Mouse (Mus musculus) granulocyte monocyte progenitor cell, adult 5-6 weeks (primary cell): ENCODE measurements around the gene Jam3. TPM values are rescaled to one million over a fixed set of nuclear protein-coding genes. Genes with fewer than 3 reads are reported as not detected.

Source experiments
- ATAC-seq: replicated peaks from 2 replicates; pipeline ENCODE4 v1.8.0; 2016; ENCODE audit warnings: mild to moderate bottlenecking, moderate TSS enrichment, inconsistent platforms; ENCODE audit not compliant: poor library complexity, severe bottlenecking
- total RNA-seq, 2 experiments: library from RNA; stranded (forward) in 1 of 2; stranded (reverse) in 1 of 2; fragments of 200-712, 200-1000 nt in 1 of 2; fragments of >200 nt in 1 of 2; fragmentation: Nextera tagmentation in 1 of 2; gene quantifications; 2 replicates each; pipeline ENCODE4 v1.2.3; 2014 to 2017

Jam3 gene
- total RNA-seq, 2 experiments from 2014 or later: 0.26 TPM; not detected in 1

DNA sequence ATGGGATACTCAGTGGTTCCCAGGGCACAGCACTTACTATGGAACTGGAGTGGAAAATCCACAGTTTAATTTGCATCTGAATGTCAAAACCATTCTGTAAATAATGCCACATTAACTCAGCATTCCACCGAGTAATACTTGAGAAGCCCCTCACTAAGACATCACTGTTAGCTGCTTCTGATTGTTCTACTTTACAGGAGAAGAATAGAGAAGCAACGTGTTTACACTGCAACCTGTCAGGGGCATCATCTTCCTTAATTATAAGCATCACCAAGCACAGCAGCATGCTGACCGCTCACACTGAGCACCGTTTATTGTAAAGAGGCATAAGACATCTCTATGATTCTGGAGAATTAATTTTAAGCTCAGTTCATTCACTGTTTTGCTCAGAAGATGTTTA, 32.3 kb downstream of the Jam3 start:
- ATAC-seq: no peak

DNA sequence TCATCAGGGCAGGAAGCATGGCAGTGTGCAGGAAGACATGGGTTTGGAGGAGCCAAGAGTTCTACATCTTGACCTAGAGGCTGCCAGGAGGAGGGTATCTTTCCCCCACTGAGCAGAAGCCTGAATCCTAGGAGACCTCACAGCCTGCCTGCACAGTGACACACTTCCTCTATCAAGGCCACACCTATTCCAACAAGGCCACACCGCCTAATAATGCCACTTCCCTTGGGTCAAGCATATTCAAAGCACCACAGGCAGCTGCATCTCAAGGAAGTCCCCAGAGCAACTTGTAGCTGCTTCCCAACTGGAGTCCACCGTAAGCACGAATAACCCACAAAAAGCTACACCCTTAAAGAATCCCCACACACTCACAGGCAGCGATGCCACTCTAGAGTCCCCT, 33.1 kb downstream of the Jam3 start:
- no peak for ATAC-seq

DNA sequence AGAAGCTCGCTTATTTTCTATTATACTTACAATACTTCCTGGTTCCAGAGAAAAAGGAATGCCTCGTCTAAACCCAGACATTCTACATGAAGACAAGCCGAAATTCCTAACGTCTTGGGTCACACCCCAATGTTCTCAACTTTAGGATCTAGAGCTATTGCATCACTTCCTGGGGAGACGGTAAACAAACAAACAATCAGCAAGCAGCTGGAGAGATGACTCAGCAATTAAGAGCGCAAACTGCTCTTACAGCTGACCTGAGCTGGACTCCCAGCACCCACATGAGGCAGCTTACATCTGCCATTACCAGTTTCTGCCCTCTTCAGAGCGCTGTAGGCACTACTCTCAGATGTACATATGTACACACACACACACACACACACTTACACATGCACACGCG, 34.0 kb downstream of the Jam3 start:
- no peak for ATAC-seq

DNA sequence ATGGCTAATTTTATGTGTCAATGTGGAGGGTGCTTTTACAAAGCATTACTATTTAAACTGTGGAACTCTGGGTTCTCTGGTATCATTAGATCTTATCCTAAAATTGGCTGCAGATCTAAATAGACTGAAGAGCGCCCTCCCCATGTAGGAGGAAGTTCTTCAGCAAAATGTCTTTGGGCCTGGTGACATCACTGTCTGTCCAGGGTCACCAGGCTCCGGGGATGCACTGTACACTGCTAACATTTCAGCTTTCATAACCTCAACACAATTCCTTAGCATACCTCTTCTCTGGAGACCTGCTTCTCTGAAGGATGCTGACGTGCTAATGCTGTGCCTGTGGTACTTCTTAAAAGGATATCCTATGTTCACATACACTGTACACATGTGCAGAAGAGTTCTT, 43.5 kb downstream of the Jam3 start:
- ATAC-seq: no peak

DNA sequence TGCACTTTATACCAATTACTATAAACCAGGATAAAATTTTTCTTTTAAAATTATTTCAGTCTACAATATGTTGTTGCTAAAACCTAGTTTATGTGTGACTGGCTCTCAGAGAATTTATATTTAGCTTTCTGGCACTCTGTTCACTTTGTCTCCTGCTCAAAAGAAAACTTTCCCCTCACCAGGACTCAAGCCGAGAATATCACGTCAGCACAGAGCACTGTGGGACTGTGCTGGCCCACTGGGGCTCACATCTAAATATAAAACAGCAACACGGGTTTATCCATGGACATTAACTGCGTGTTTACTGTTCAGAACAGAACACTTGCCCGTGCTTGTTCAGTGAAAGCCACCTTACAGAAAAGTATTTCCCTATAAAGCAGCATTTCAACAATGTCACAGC, 44.5 kb downstream of the Jam3 start:
- ATAC-seq: no peak

DNA sequence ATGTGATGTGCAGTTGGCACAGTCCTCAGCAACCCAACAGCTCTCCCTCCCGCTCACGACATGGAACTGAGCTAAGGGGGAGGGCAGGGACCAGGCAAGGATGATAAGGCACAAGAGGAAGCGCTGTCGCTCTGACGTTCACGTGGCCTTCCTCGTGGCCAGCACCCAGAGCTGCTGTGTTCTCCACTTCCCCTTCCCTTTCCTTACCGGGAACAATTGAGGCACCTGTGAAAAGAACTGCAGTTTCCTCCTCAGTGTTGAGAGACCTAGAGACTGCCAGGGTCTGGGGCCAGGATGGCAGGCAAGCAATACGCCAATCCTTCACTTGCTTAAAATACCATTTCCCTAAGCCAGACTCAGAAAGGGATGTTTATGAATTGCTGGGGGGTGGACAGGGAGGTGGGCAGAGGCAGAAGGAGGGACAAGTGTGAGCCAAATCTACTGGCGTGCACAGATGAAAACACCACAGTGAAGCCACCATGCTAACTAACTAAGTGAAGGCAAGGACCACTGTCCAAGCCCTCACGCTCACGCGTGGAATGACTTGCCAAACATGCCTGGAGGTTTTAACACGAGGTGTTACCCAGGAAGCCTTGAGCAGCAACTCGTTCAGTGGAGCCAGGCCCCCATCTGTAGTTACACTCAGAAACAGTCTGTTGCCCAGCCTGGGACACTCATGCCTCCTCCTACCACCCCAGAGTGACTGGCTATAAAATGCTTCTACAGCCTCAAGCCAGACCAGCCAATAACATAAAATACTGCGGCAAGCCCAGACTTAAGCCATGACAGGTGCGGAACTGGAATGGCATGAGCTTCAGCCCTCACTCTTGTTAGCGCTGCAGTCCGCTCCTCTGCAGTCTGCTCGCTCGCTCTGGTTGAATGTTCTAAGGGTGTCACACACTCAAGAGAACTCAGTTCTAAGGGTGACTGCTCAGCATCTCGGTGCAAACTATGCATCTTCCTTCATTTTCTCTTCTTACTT, 45.4 kb downstream of the Jam3 start:
- ATAC-seq: peak; percentile 93

DNA sequence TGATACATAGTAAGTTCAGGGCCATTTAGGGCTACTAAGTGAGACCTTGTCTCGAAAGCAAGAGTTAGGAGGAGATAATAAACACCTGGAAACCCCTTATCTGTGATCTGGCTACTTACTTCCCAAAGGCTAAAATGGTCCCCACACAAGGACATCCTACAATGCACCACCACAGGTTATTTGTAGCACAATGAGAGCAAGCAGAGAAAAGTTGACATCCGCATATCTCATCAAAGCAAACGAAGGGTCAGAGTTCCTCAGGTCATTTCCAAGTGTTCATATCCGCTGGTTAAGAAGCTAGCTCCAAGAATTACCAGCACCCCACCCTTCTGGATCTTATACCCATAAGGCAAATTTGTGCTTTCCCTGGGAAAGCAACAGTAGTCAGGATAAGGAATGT, 46.8 kb downstream of the Jam3 start:
- ATAC-seq: no peak

DNA sequence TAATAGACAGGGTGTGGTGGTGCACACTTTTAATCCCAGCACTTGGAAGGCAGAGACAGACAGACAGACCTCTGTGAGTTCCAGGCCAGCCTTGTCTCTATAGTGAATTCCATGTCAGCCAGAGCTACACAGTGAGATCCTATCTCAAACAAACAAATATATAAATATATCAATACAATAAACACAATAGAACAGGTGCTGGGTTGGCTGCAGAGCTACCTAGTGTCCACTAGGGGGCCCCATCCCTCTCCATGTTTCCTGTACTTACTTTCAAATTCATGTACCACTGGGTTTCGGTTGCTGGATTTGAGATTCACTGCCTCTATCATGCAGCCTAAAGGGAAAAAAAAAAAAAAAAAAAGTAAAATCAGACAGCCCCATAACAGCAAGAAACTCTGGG, 49.1 kb downstream of the Jam3 start:
- ATAC-seq: peak; percentile 57

DNA sequence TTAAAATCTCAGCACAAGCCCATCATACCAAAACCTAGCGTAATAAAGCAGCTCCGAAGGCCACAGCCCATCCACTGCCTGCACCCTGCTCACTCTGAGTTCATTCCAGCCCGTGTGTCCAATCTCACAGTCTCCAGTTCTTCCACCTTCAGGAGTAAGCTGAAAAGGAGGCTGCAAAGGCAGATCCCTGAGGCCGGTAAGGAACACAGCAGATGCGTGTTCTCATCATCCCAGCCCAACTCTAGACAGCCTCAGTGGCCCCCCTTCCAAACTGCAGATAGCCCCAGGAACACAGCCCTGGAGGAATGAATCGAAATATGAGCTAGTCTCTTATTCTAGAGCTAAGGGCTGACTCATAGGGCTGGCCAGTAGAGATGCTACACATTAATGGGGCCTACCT, 53.8 kb downstream of the Jam3 start:
- ATAC-seq: no peak

DNA sequence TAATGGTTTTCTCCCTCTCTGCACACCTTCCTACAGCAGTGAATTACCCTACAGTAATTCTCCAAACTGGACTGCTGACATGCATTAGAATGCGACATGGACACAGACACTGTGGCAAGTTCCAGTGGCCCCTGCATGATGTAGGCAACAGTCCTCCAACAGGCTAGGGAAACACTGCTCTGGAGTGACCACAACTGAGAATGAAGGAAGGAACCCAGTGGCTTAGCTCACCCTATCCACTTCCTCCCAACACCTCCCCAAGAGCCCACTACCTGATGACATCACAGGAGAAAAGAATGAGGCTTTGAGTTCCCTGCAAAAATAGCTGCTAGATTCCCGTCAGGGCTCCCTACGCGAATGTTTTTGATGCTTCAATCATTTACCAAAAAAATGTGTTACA, 55.7 kb downstream of the Jam3 start:
- ATAC-seq: peak; percentile 88

DNA sequence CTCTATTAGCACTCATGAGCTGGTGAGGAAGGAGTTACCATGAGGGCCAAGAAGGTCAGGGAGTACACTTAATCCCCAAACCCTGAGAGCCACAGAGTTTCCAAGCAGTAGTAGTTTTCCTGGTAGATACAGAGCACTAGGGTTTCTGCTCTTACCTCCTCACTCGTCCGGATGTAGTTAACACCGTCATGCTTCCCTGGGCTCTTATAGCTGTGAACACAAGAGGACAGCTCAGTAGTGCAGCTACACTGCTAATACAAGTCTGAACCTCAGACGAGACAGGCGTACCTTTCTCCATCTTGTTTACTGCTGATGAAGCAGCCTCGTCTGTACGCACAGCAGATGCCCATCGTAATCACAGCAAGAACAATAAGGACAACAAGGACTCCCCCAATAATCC, 56.7 kb downstream of the Jam3 start:
- ATAC-seq: no peak

DNA sequence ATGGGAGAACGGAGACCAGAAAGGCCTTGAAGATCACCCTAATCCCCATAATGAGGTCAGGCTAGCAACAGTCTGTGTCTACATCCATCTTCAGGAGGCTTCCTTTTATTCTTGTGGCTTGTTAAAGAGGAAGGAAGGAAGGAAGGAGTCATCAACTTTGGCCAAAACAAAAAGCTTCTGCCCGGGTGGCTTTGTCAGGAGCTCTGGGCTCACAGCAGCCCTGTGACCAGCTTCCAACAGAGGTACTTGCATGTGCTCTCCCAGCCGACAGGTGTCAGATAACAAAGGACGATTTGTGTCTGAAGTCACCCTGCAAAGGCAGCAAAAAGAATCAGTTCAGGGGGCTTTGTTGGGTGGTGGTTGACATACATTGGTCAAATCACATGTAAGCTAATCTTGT, 57.1 kb downstream of the Jam3 start:
- ATAC-seq: peak; percentile 42

DNA sequence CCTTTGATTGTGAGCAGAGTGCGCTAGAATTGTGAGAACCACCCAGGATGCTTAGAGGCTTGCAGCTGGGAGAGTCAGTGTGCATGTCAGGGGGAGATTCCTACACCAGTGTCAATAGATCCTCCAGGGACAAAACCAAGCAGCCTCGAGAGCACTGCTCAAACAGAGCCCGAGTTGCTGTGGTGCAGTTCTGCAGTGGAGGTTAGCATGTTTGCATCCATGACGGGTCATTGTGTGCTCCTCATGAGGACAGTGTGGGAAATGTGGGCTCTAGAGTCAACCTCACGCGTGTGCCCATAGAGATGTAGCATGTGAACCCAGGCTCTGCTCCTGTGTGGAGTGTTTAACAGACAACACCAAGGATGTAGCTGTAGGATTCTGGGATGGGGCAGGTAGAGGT, 62.3 kb downstream of the Jam3 start:
- no peak for ATAC-seq

DNA sequence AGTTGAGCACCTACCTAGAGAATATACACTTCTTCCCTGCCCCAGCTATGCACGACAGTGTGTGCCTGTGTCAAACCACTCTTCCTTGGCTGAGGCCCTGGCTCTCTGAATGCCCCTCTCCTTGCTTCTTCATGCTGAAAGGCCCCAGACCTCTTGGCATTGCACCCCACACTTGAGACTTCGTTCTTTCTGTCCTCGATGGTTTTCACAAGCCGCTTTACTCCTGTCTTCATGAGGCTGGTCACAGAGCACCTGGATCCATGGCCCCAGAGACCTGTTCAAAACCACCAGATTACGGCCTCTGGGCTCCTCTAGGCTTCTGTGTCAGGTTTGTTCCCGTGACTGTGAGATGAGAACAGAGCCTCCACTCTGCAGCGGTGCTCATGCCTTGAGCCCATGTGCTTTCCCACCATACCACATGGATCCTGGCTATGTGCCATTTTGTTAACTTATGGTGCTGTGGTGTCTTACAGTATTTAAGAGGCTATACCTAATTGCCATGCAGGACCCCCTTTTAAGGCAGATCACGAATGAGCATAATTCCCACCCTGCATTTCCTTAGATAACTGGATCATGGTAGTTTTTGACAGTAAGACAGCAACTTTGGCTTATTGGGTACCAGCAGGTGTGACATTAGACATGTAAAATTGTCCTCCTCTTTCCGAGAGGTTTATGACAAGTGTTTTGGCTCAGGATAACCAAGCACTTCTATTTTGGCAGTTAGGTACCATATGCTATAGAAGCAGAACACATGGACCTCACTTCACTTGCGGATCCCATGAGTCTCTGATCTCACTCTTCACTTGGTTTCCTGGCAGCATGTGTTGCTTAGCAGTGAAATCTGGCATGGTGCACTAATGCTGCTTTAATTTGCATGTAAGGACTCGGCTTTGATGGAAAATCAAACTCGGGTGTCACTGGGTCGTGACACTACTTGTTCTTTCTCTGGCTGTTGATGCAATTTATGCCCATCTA, 64.1 kb downstream of the Jam3 start:
- ATAC-seq: no peak

DNA sequence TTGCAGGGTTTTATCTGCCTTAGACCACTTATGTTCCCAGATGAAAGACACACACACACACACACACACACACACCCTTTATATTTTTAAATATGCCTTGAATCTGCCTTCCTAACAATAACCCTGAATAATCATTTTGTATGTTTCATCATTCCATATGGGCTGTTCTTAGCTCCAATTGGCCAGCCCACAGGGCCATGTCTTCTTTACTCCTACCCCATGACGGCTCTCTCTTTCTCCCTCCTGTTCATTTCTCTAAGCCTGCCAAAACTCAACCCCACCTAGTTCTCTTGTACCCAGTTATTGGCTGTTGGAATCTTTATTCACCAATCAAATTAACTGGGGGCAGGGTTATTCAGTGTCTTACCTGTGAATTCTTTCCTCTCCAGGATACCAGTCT, 65.1 kb downstream of the Jam3 start:
- ATAC-seq: no peak

DNA sequence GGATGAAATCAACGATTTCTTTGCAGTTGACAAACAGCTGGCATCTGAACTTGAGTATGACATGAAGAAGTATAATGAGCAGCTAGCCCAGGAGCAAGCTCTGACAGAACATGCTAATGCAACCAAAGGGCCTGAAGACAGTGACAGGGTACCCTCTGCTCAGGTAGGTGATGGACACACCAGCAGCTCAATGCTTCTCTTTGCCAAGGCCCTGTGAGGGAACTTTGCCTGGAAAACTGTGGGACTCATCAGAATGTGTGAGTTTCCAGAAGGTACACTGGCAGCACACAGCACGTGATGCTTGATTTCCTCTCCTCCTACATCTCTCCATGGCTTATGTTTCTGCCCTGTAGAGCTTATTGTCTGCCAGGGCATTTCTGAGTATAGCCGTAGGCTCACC, 67.8 kb downstream of the Jam3 start:
- peak; percentile 50 for ATAC-seq

DNA sequence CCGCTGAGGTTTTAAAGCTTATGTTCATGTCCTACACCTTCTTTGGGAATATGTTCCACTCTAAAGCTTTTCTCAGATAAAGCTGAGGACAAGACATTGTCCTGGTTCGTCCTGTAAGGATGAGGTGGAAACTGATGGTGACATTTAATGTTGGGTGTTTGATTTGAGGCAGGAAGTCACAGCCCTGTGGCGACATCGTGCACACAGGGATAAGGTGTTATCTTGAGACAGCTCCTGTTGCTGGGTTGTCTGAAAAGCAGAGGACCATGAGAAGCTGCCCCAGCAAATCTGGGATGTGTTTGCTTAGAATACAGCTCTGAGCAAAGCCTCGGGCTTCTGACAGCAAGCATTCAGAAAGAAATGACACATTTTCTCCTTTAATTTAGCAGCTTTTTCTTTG, 69.0 kb downstream of the Jam3 start:
- no peak for ATAC-seq

DNA sequence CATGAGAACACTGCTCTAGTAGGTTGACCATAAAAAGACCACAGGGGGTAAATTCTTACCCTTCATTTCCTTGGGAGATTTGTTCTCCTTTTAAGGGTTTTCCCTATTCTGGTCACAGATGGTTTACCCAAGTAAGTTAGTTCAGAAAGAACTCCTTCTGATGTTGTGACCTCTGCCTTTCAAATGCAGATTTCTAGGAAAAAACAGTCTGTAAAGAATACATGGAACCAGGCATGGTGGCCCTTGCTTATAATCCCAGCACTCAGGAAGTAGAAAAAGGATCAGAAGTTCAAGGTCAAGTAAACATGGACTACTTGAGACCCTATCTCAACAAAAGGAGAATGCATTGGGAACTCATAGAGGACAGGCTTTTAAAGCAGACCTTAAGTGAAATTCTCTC, 79.4 kb downstream of the Jam3 start:
- no peak for ATAC-seq

DNA sequence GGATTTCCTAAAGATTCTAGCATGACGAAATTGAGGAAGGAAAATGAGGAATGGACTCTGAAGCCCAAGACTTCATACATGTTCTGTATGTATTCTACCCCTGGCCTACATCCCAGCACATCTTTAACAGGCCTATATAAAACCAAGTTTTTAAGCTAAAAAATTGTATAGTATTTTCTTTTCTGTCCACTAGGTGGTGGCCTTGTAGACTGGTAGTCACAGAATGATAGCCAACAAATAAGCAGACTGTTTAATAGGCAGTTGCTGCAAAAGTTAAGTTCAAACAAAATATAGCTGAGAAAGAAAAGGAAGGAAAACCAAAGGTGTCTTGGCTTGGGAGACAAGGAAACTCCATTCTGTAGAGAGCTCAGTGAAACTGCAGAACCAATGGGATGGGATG, 80.5 kb downstream of the Jam3 start:
- ATAC-seq: no peak

DNA sequence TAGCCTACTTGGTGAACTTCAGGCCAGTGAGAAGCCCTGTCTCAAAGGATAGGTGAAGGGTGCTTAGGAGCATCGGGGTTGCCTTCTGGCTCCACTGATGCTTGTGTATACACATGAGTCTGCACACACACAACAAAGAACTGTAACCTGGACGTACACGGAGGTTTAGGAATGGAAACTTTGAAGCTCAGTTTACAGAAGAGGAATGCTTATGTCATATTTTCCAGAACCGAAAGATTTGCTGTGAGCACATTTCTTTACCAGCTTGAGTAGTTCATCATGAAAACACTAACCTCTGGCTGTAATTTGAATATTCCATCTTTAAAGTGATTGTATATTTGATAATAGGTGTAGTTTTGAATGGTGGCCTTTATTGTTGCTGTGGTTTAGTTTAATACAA, 84.3 kb downstream of the Jam3 start:
- no peak for ATAC-seq

DNA sequence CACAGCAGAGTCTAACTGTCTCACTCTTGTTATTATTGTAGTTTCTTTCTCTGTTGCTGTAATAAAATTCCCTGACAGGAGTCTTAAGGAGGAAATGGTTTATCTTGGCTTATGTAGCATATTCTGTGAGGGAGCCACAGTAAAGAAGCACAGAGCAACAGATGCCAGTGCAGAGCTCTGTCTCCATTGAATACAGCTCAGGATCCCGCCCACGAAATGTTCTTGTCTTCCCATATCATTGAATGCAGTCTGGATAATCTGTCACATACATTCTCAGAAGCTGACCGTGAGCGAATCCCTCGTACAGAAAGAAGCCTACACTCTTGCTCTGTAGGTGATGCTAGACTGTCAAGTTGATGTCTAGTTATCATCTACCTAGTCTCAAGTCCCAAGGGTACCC, 96.9 kb downstream of the Jam3 start:
- ATAC-seq: no peak
